Mouse (Mus musculus) heart, postnatal 0 days (tissue): ENCODE measurements at regions not wholly inside any gene's neighbourhood (a gene's known extent, or its start where the extent isn't known, plus 50 kb on each side); places are given as distances from the start of the nearest gene placed in this dataset.
A peak's percentile ranks its signal among the peaks of the same experiment; 100 is the strongest.

Source experiments
- ATAC-seq: fragments of 200-750 bp; cut with Nextera tagmentation; 2 replicates; pipeline ENCODE4 v1.8.0; 2017; ENCODE audit warnings: low read depth, moderate number of reproducible peaks, moderate library complexity; ENCODE audit not compliant: insufficient read depth
- DNase-seq: peaks from one replicate; pipeline ENCODE4 v3.0.0-alpha.2; 2016; ENCODE audit warnings: low spot score
- H3K27ac ChIP-seq: fragments of 300-500 bp; sonication (generic); 2 replicates; pipeline ENCODE4 v1.5.1; 2014; ENCODE audit warnings: low read depth, mild to moderate bottlenecking
- H3K27me3 ChIP-seq: fragments of 300-500 bp; sonication (generic); 2 replicates; pipeline ENCODE4 v1.6.1; 2014; ENCODE audit warnings: low read length, mixed read lengths; ENCODE audit not compliant: control insufficient read depth, insufficient read depth
- H3K36me3 ChIP-seq: fragments of 300-500 bp; sonication (generic); replicated peaks from 2 replicates; pipeline ENCODE4 v1.6.1; 2014; ENCODE audit warnings: low read length, mixed read lengths; ENCODE audit not compliant: control insufficient read depth, insufficient read depth
- H3K4me1 ChIP-seq: fragments of 300-500 bp; sonication (generic); 2 replicates; pipeline ENCODE4 v1.6.1; 2014; ENCODE audit warnings: antibody characterized with exemption; ENCODE audit not compliant: control insufficient read depth, insufficient read depth
- H3K4me2 ChIP-seq: fragments of 300-500 bp; sonication (generic); 2 replicates; pipeline ENCODE4 v1.6.1; 2014; ENCODE audit warnings: low read depth, mild to moderate bottlenecking, low read length, moderate library complexity
- H3K4me3 ChIP-seq: fragments of 300-500 bp; sonication (generic); 2 replicates; pipeline ENCODE4 v1.5.1; 2014; ENCODE audit warnings: low read depth, low read length
- H3K9ac ChIP-seq: fragments of 300-500 bp; sonication (generic); replicated peaks from 2 replicates; pipeline ENCODE4 v1.6.1; 2014; ENCODE audit warnings: low read depth, low read length, mixed read lengths
- H3K9me3 ChIP-seq: fragments of 300-500 bp; sonication (generic); replicated peaks from 2 replicates; pipeline ENCODE4 v1.6.1; 2016; ENCODE audit warnings: low read length; ENCODE audit not compliant: control insufficient read depth
- CTCF ChIP-seq: IDR thresholded peaks from 2 replicates; pipeline ENCODE4 v1.5.1; 2016; ENCODE audit warnings: antibody characterized with exemption, control low read depth, low read depth
- EP300 ChIP-seq: IDR thresholded peaks from 2 replicates; pipeline ENCODE4 v1.6.1; 2016; ENCODE audit warnings: antibody characterized with exemption, low read depth
- WGBS: fragments of 180-500 bp; shearing (Covaris S2); extraction: QIAGEN DNeasy Blood & Tissue Kit; methylation state at CpG from one replicate; pipeline ENCODE4 v1.1.7; 2014; 5-methylcytosine and 5-hydroxymethylcytosine counted together

DNA sequence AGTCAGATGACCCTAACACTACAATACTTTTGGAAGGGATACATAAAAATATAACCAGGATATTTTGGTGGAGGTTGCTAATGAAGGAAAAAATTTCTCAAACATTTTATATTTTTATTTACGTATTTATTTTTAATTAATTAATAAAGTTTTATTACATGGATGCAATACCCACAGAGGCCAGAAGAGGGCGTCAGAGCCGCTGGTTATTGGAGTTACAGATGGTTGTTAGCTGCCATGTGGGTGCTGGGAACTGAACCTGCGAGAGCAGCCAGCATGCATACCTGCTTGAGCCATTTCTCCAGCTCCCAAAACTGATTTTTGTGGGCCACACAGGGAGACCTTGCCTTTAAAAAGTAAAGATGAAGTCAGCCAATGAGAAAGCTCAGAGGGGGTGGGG lies 74.6 kb upstream of the Slc45a1 start:
- Histone ChIP-seq H3K9ac (no peak overlapping the region), H3K36me3 (no peaks in the 10 kb centered on the region), H3K4me1 (peaks cover 6% of the 10 kb centered on the region), H3K27me3 (no peaks in the 10 kb centered on the region), H3K9me3 (peaks cover 4% of the 10 kb centered on the region; the same call in 1 of the 2 replicates), H3K4me3 (no peak overlapping the region), H3K4me2 (no peak overlapping the region), H3K27ac (no peak overlapping the region)
- ATAC-seq = no peak
- no peak for DNase-seq
- 59% methylated on average over 4 of the region's 4 CpGs for WGBS
- TF ChIP-seq CTCF = no peak
- TF ChIP-seq EP300 = no peak

DNA sequence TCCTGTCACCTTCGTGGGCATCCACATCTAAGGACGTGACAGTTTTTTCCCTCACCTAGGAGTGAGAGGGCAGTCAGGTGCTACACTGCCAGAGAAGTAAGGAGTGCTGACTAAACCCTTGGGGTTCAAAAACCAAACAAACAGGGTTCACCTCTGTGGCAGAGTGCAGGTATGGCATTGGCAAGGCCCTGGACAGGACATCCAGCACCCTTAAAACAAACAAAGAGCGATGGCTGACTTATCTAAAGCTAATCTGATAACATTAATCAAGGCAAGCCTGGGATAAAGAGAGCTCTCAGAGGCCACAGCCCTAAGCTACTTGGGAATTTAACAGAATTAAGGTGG lies 74.1 kb upstream of the Slc45a1 start:
- 84% methylated on average over 3 of the region's 3 CpGs for WGBS
- H3K4me2 ChIP-seq = no peak overlapping the region
- H3K27ac ChIP-seq = no peak overlapping the region
- H3K9me3 ChIP-seq = peaks cover 4% of the 10 kb centered on the region; the same call in 1 of the 2 replicates
- no peak for ATAC-seq
- DNase-seq = no peak
- H3K36me3 ChIP-seq = no peaks in the 10 kb centered on the region
- H3K4me3 ChIP-seq = no peak overlapping the region
- TF ChIP-seq CTCF = no peak
- no peak for TF ChIP-seq EP300
- no peak overlapping the region for H3K9ac ChIP-seq
- H3K27me3 ChIP-seq = no peaks in the 10 kb centered on the region
- peaks cover 6% of the 10 kb centered on the region for H3K4me1 ChIP-seq

DNA sequence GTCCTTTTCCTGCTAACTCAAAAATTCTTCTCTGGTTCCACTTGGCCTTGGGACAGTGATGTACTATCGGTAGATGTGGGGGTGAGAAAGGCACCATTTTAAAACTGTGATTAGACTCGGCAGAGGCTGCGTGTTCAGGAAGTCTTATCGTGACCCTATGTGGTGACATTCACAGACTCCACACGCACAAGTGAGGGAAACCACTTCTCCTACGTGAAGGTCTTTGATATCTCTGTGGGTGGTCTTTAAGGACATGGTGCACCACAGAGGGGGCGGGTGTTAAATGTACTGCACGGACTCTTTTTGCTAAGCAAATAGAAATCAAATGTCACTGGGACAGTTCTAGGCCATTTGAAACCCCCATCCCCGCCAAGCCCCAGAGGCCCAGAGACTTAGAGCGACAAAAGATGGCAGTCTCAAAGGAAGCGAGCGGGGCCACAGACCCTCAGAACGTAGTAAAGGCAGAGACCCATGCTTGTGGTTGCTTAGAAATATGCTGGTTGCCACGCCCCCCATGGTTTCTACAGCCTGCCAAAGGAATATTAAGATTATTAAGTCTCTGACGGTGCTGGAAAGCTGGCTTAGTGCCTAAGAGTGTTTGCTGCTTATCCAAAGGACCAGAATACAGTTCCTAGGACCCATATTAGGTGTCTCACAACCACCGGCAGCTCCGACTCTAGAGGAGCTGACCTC lies 73.6 kb upstream of the Slc45a1 start:
- DNase-seq = no peak
- Histone ChIP-seq H3K4me2 (no peak overlapping the region), H3K4me3 (no peak overlapping the region), H3K27ac (no peak overlapping the region), H3K36me3 (no peaks in the 10 kb centered on the region), H3K4me1 (peaks cover 3% of the 10 kb centered on the region), H3K9ac (no peak overlapping the region), H3K27me3 (no peaks in the 10 kb centered on the region), H3K9me3 (peaks cover 4% of the 10 kb centered on the region; the same call in 1 of the 2 replicates)
- WGBS = 64% methylated on average over 17 of the region's 17 CpGs
- 0 out of 2 replicates have a peak, but pooled peaks have one; percentile 35 for ATAC-seq
- TF ChIP-seq EP300 (no peak), CTCF (no peak)

DNA sequence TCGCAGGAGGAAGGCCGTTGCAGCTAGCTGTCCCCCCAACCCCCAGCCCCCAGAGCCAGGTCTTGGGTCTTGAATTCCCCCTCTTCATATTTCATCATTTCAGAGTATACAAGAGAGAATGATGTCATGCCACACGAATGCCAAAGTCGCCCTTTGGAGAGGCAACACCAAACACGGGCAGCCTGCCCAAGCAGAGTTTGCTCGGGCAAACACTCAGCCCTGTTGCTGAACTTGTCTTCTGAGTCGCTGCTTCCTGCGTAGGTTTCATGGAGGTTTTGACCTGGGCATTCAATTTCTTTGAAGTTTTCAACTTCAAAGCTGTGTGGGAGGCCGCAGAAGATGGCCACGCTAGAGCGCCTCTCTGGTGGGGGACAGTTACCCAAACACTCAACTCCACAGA lies 72.8 kb upstream of the Slc45a1 start:
- 67% methylated on average over 11 of the region's 11 CpGs for WGBS
- H3K4me2 ChIP-seq = no peak overlapping the region
- no peak overlapping the region for H3K9ac ChIP-seq
- peaks cover 3% of the 10 kb centered on the region for H3K4me1 ChIP-seq
- no peaks in the 10 kb centered on the region for H3K27me3 ChIP-seq
- peaks cover 4% of the 10 kb centered on the region; the same call in 1 of the 2 replicates for H3K9me3 ChIP-seq
- DNase-seq (no peak), ATAC-seq (peak; percentile 41; the same call in 1 of the 2 replicates)
- no peak for TF ChIP-seq CTCF
- no peak for TF ChIP-seq EP300
- no peak overlapping the region for H3K4me3 ChIP-seq
- H3K36me3 ChIP-seq = no peaks in the 10 kb centered on the region
- no peak overlapping the region for H3K27ac ChIP-seq

DNA sequence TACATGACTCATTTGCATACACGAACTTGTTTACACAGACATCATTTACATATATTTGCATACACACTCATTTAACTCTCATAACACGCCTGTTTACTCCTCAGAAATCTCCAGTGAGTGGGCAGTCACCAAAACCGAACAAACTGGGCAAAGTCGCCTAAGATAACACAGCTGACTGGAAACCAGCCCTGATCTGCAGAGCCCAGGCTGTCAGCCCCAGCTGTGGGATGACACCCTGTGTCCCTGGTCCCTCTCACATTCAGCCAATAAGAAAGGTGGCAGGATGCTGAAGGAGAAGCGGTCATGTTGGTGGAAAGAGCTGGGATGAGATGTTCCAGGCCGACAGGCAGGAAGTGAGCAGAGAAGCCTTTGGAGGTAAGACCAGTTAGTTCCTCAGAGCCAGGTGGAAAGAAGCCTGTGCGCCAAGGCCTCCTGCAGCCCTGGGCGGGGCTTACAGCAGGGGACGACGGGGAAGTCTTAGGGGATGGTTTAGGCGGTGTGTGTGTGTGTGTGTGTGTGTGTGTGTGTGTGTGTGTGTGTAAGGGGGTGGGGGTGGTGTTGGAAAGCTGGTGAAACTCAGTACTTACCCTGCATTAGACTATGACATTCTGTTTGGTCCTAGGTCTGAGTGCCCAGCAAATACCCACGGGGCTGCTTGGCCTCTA lies 69.8 kb upstream of the Slc45a1 start:
- Histone ChIP-seq H3K4me3 (no peak overlapping the region), H3K9me3 (peaks cover 2% of the 10 kb centered on the region; the same call in 1 of the 2 replicates), H3K36me3 (no peaks in the 10 kb centered on the region), H3K27me3 (no peaks in the 10 kb centered on the region), H3K4me1 (peaks cover 3% of the 10 kb centered on the region), H3K27ac (no peak overlapping the region), H3K4me2 (no peak overlapping the region), H3K9ac (no peak overlapping the region)
- WGBS = 45% methylated on average over 12 of the region's 12 CpGs
- ATAC-seq (no peak), DNase-seq (no peak)
- TF ChIP-seq EP300 (no peak), CTCF (no peak)
